Mouse (Mus musculus) embryonic fibroblast, embryonic 13.5 days (primary cell): ENCODE data around the gene G430095P16Rik. TPM values are rescaled to one million over a fixed set of nuclear protein-coding genes. Genes with fewer than 3 reads are reported as not detected.

Source experiments
- H3K27ac ChIP-seq: 2 replicates; pipeline ENCODE4 v1.5.1; 2012; ENCODE audit warnings: low read length, control low read depth, inconsistent platforms; ENCODE audit not compliant: insufficient read depth
- H3K4me1 ChIP-seq: 2 replicates; pipeline ENCODE4 v1.6.1; 2011; ENCODE audit warnings: low read length; ENCODE audit not compliant: control insufficient read depth, insufficient read depth
- H3K4me3 ChIP-seq: 2 replicates; pipeline ENCODE4 v1.5.1; 2011; ENCODE audit warnings: mild to moderate bottlenecking, control low read depth, low read length; ENCODE audit not compliant: insufficient read depth
- CTCF ChIP-seq: IDR thresholded peaks from 2 replicates; pipeline ENCODE4 v1.5.1; 2011; ENCODE audit warnings: mild to moderate bottlenecking, control low read depth, low read length, moderate library complexity, borderline replicate concordance; ENCODE audit not compliant: insufficient read depth
- POLR2A ChIP-seq: IDR thresholded peaks from 2 replicates; pipeline ENCODE4 v1.6.1; 2011; ENCODE audit warnings: low read depth, mild to moderate bottlenecking, control low read depth, low read length, moderate library complexity
- polyA plus RNA-seq: library from polyadenylated mRNA; stranded (reverse); fragments of >200 nt; gene quantifications from 2 replicates; pipeline ENCODE4 v1.2.4, GENCODE M21; 2011; ENCODE audit warnings: low read depth; ENCODE audit not compliant: missing spikeins, insufficient read length

The G430095P16Rik gene
- polyA plus RNA-seq, 1 experiment = 0.74 TPM

DNA sequence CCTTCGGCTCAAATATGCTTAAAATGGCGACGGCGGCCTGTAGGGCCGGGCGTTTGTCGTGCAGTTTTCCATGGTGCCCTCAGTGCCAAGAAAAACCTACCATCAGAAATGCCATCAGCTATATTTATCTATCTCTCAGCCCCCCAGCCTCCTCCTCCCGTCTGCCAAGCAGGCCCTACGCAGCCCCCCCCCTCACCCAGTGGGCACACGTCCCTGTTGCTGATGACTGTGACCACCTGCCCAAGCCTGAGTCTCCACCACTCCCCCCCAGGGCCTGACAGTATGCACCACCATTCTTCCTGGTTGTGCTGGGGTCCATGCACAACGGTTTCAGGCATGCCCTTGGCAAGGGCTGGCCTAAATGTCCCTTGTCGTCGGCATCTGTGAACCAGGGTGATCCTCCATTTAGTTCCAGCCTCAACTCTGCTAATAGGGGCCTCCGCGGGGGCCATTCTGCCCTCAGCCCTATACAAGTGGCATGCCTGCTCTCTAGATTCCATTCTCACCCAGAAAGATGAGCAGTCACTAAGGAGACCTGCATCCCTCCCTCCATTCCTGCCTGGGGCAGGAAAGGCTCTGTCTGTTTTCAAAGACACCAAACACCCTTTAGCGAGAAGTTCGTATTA is 42.2 kb downstream of the G430095P16Rik start:
- TF ChIP-seq CTCF = no peak
- TF ChIP-seq POLR2A = no peak
- Histone ChIP-seq H3K27ac (no peak overlapping the region), H3K4me3 (no peak overlapping the region), H3K4me1 (peaks cover 16% of the 10 kb centered on the region; the same call in 1 of the 2 replicates)

DNA sequence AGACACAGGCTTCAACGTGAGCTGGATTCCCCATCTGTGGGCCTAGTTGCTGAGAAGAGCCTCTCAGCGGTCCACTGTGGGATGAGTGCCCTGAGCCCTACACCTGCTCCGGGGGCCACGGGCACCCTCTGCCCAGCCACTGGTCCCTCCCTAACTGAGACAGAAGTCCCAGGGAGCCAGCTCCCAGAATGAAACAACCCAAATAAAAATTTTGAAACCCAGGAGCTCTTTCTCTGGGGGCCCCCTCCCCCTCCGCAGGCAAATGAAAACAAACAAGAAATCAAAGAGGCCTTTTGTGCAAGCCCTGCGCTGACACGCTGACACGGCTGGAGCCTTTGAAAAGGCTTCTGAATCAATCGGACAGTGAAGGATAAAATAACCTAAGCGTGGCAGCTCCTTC is 42.8 kb downstream of the G430095P16Rik start:
- TF ChIP-seq CTCF = no peak
- no peak for TF ChIP-seq POLR2A
- H3K4me1 ChIP-seq = peaks cover 12% of the 10 kb centered on the region; the same call in 1 of the 2 replicates
- H3K4me3 ChIP-seq = no peak overlapping the region
- H3K27ac ChIP-seq = no peak overlapping the region

GRCm38 (mm10) chr8:84766422-84766821 is 43.6 kb downstream of the G430095P16Rik start:
- no peak for TF ChIP-seq POLR2A
- TF ChIP-seq CTCF = no peak
- Histone ChIP-seq H3K27ac (no peak overlapping the region), H3K4me3 (no peak overlapping the region), H3K4me1 (peaks cover 9% of the 10 kb centered on the region; the same call in 1 of the 2 replicates)

DNA sequence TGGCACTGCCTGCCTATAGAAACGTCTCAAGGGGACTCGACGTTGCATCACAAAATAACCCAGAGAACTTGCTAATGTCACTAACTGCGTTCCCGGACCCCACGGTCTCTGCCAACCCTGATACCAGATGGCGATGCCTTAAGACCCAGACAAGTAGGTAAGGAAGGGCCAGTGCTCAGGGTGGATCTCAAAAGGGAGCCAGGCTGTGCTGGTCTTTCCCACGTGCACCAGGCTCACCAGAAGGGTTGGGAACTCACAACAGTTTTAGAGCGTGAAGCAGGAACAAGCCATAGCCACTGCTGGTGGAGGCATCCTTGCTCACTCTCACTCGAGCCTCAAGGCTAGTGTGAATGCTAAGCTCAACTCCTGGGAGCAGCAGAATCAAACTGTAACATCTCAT is 44.4 kb downstream of the G430095P16Rik start:
- TF ChIP-seq POLR2A (no peak), CTCF (no peak)
- no peak overlapping the region for H3K4me3 ChIP-seq
- H3K4me1 ChIP-seq = 0 out of 2 replicates have a peak, but pooled peaks cover 5% of the 10 kb centered on the region

GRCm38 (mm10) chr8:84768343-84769095 is 45.7 kb downstream of the G430095P16Rik start:
- TF ChIP-seq CTCF (no peak), POLR2A (no peak)
- Histone ChIP-seq H3K4me3 (no peak overlapping the region), H3K4me1 (peaks cover 7% of the 10 kb centered on the region; the same call in 1 of the 2 replicates), H3K27ac (no peak overlapping the region)

More for the DNA sequence above, 44.4 kb downstream of the G430095P16Rik start:
- H3K27ac ChIP-seq = no peak overlapping the region

DNA sequence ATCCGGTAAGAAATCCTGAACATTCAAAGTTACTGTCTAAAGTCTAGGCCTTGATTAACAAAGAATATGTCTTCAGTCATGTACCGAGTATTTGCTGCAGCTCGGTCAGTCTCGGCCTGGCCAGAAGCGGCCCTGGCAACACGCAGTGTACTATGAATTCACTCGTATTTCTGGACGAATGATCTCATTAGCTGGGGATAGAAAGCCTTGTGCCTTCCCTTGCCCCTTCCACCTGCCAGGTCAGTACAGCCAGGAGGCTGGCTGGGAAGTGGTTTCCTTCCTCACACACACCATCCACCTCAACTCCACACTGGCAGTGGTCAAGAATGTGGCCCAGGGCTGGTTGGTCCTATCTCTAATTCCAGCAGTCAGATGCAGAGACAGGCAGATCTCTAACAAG is 46.5 kb downstream of the G430095P16Rik start:
- TF ChIP-seq POLR2A (no peak), CTCF (no peak)
- Histone ChIP-seq H3K4me1 (peaks cover 7% of the 10 kb centered on the region; the same call in 1 of the 2 replicates), H3K27ac (no peak overlapping the region), H3K4me3 (no peak overlapping the region)

DNA sequence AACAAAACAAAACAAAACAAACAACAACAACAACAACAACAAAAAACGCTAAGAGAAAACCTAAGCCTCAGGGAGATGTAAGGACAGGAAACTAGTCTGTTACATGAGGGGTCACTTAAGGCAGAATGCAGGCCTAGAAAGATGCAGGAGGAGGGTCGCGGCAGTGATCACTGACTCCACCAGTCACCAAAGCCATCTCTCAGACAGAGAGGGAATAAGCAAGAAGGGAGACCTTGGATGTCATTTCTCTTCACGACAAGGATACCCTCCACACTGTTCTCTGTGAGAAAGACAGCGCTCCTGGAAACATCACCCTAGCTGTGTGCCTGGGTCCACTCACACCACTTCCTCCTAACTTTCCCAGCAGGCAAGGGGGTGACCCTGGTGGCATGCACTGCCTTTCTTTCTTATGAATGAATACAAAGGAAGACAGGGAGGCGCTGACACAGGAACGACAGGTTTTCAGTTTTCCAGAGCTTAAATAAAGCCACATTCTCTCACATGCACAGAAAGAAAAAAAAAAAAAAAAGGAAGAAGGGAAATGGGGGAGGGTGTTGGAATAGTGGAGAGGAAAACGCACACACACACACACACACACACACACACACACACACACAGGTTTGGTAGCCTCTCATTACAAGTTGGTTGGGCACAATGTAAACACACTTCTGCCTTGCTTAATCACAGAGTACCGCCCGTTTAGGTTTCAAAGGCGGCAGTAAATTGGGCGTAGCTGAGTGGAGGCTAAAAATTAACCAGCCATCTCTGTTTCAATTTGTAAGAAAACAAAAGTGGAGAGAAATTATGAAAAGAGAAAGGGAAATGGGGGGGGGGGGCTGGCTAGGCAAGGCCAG is 47.5 kb downstream of the G430095P16Rik start:
- H3K4me1 ChIP-seq = peaks cover 7% of the 10 kb centered on the region; the same call in 1 of the 2 replicates
- peak overlapping the region; percentile 18 for H3K4me3 ChIP-seq
- TF ChIP-seq POLR2A (no peak), CTCF (no peak)
- H3K27ac ChIP-seq = no peak overlapping the region

- Histone ChIP-seq H3K4me3 (peak overlapping the region; percentile 18), H3K4me1 (peaks cover 15% of the 10 kb centered on the region), H3K27ac (peak overlapping the region; percentile 28)
- no peak for TF ChIP-seq POLR2A
- TF ChIP-seq CTCF = no peak
These were observed 48.3 kb downstream of the G430095P16Rik start for GRCm38 (mm10) chr8:84771000-84771687.

DNA sequence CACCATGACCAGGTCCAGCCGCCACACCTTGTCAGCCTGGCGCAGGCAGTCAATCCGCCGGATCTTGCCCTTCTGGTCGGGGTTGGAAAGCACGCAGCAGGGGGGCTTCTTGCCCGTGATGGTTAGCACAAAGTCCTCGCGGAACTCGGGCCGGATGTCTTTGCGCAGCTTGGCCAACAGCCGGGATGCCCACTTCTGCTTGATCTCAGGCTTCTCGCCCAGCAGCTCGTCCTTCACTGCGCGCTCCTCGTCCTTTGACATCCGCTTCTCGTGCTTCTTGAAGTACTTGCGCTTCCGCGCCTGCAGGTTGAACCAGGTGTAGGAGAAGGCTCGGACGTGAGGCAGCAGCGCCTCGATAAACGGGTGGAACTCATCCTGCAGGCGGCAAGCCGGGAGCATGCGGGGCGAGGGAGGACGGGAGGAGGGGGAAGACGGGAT is 49.2 kb downstream of the G430095P16Rik start:
- peak overlapping the region; percentile 28 for H3K27ac ChIP-seq

More for the DNA sequence above, 49.2 kb downstream of the G430095P16Rik start:
- Histone ChIP-seq H3K4me1 (peaks cover 14% of the 10 kb centered on the region), H3K4me3 (peak overlapping the region; percentile 18)
- TF ChIP-seq CTCF = no peak
- no peak for TF ChIP-seq POLR2A
